Mouse (Mus musculus): ENCODE results near the gene Fam20c. TPM values are rescaled to one million over a fixed set of nuclear protein-coding genes. Genes with fewer than 3 reads are reported as not detected.

Gene Fam20c
- polyA plus RNA-seq, 1 experiment from 2014 or later: 11.9 TPM

- Histone ChIP-seq H3K9ac (no peak overlapping the region), H3K4me3 (replicated peaks) (no peak overlapping the region), H3K4me1 (0 out of 2 replicates have a peak, but pooled peaks cover 9% of the 10 kb centered on the region), H3K27ac (peak overlapping the region; percentile 26; the same call in 1 of the 2 replicates), H3K9me3 (no peaks in the 10 kb centered on the region), H3K36me3 (no peaks in the 10 kb centered on the region), H3K4me2 (no peak overlapping the region), H3K27me3 (replicated peaks) (no peaks in the 10 kb centered on the region)
- ATAC-seq (ENCODE audit: insufficient read depth, low FRiP score, low read depth): no peak
- WGBS: 42% methylated on average over 13 of the region's 13 CpGs
Observed at GRCm38 (mm10) chr5:138857811-138858251, 103.5 kb downstream of the Fam20c start.

Other genes starting within 250 kb of the Fam20c start
- not detected in 2 replicates for gene 1700123K08Rik, start 189.8 kb upstream of the Fam20c start, polyA plus RNA-seq (2015; fragmentation: Nextera tagmentation; extraction: Ambion mirVana)
- gene Zfp68, start 134.8 kb upstream of the Fam20c start, polyA plus RNA-seq (2015; fragmentation: Nextera tagmentation; extraction: Ambion mirVana): 60.8 TPM in 2 replicates
- gene A430033K04Rik, start 131.7 kb upstream of the Fam20c start, polyA plus RNA-seq (2015; fragmentation: Nextera tagmentation; extraction: Ambion mirVana): 12.1 and 12.5 TPM in 2 replicates
- gene Gm5294, start 65.6 kb downstream of the Fam20c start, polyA plus RNA-seq (2015; fragmentation: Nextera tagmentation; extraction: Ambion mirVana): not detected in 2 replicates
- gene Pdgfa, start 242.9 kb downstream of the Fam20c start, polyA plus RNA-seq (2015; fragmentation: Nextera tagmentation; extraction: Ambion mirVana): 48.7 and 58.7 TPM in 2 replicates